Mouse (Mus musculus): ENCODE results near the gene Uhrf1bp1. TPM values are rescaled to one million over a fixed set of nuclear protein-coding genes. Genes with fewer than 3 reads are reported as not detected.

Uhrf1bp1 gene
- total and polyA plus RNA-seq, 2 experiments from 2014 or later = 3.4 to 19.9 TPM

DNA sequence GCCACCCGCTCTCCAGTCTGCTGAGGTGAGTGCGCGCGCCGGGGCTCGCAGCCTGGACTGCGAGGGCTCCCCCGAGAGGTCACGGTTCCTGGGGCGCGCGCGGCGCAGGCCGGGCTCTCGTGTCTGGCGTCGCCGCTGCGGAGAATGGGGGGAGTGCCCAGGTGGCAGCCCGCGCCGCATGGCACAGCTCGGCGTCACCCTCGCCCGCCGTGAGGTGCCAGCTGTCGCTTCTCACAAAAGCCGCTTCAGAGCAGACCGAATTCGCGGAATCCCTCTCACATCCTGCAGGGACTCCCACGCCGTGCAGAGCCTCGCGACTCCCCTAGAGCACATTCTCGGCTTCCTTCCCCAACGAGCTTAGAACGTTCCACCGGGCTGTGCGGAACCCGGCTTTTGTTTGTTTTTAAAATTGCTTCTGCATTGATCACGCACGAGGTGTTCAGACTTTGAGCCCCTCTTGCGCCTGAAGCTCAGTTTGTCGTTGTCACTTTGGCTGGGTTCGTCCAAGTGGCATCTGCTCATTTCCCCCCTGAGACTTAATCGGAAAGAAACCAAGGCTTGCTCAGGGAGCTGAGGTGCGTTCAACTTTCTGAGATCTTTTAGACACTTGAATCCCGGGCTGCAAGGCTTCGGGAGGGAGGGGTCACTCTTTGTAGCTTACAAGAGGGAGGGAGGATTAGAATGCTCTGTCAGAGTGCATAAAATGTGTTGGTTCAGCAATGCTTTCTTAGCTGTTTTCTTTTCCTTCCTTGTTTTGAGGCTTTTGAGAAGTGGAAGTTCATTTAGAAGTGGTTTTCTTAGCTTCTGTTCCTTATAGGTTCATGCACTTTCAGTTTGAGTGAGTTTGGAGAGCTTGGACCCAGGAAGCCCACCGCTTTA, 53.6 kb downstream of the Uhrf1bp1 start, which contains the start of gene Taf11:
Taf11 (minus strand) TSS at position 223 of the 879 bp plus-strand sequence.
- DNase-seq (ENCODE audit: low spot score) (peak; percentile 74), ATAC-seq (peak; percentile 53)
- 6% methylated on average over 50 of the region's 53 CpGs for WGBS
- peaks cover 4% of the 10 kb centered on the region; the same call in 1 of the 2 replicates for H3K36me3 ChIP-seq (ENCODE audit: insufficient read depth, low read length)
- H3K4me1 ChIP-seq (ENCODE audit: insufficient read depth, low read length) = peaks cover 19% of the 10 kb centered on the region
- H3K9ac ChIP-seq (replicated peaks; ENCODE audit: low read length) = peak within 1 kb of the TSS; percentile 73
- H3K4me2 ChIP-seq (ENCODE audit: low read depth, low read length) = peak within 1 kb of the TSS; percentile 96
- no peaks in the 10 kb centered on the region for H3K27me3 ChIP-seq (ENCODE audit: insufficient read depth, low read length)
- no peak; the same call in 1 of the 2 replicates for TF ChIP-seq CTCF (IDR thresholded peaks at IDR 0.05; ENCODE audit: low read depth)
- peak within 1 kb of the TSS; percentile 92 for H3K4me3 ChIP-seq (ENCODE audit: low read length)
- H3K9me3 ChIP-seq (ENCODE audit: low read length) = no peaks in the 10 kb centered on the region
- H3K27ac ChIP-seq = peak within 1 kb of the TSS; percentile 91

DNA sequence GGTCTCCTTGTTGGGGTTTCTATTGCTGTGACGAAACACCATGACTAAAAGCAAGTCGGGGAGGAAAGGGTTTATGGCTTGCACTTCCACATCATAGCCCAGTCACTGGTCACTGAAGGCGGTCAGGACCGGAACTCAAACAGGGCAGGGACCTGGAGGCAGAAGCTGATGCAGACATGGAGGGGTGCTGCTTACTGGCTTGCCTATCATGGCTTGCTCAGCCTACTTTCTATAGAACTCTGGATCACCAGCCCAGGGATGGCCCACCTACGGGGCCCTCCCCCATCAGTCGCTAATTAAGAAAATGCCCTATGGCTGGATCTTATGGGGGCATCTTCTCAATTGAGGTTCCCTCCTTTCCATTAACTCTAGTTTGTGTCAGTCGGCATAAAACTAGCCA, 55.1 kb downstream of the Uhrf1bp1 start:
- DNase-seq (ENCODE audit: low spot score) = no peak
- no peaks in the 10 kb centered on the region for H3K27me3 ChIP-seq (ENCODE audit: insufficient read depth, low read length)
- no peak overlapping the region for H3K9ac ChIP-seq (replicated peaks; ENCODE audit: low read length)
- H3K36me3 ChIP-seq (ENCODE audit: insufficient read depth, low read length) = no peaks in the 10 kb centered on the region; the same call in 1 of the 2 replicates
- no peak overlapping the region for H3K4me3 ChIP-seq (ENCODE audit: low read length)
- H3K27ac ChIP-seq = no peak overlapping the region
- no peak overlapping the region for H3K4me2 ChIP-seq (ENCODE audit: low read depth, low read length)
- H3K9me3 ChIP-seq (ENCODE audit: low read length) = no peaks in the 10 kb centered on the region
- no peak for TF ChIP-seq CTCF (IDR thresholded peaks at IDR 0.05; ENCODE audit: low read depth)
- ATAC-seq = no peak
- 92% methylated on average over 7 of the region's 7 CpGs for whole genome bisulfite sequencing
- peaks cover 19% of the 10 kb centered on the region for H3K4me1 ChIP-seq (ENCODE audit: insufficient read depth, low read length)

DNA sequence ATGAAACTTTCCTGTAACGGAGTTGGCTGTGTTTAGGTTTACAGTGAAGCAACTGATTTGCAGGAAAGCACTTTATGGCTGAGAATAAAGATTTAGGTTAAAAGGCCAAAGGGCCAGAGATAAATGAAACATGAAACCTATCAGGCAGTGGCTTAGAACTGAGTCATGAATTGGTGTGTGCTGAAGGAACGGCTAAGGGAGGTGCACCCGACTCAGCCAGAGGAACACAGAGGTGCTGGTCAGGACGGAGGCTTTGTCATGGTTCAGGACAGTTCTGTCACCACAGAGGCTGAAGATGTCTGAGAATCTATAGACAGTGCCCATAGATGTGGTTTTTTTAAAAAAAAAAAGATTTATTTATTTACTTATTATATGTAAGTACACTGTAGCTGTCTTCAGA, 58.5 kb downstream of the Uhrf1bp1 start:
- Histone ChIP-seq H3K27me3 (ENCODE audit: insufficient read depth, low read length) (no peaks in the 10 kb centered on the region), H3K9ac (replicated peaks; ENCODE audit: low read length) (no peak overlapping the region), H3K4me3 (ENCODE audit: low read length) (no peak overlapping the region), H3K36me3 (ENCODE audit: insufficient read depth, low read length) (no peaks in the 10 kb centered on the region; the same call in 1 of the 2 replicates), H3K4me1 (ENCODE audit: insufficient read depth, low read length) (peaks cover 14% of the 10 kb centered on the region; the same call in 1 of the 2 replicates), H3K27ac (no peak overlapping the region), H3K9me3 (ENCODE audit: low read length) (no peaks in the 10 kb centered on the region), H3K4me2 (ENCODE audit: low read depth, low read length) (no peak overlapping the region)
- TF ChIP-seq CTCF (IDR thresholded peaks at IDR 0.05; ENCODE audit: low read depth) = no peak
- ATAC-seq (no peak), DNase-seq (ENCODE audit: low spot score) (no peak)
- 93% methylated on average over 4 of the region's 4 CpGs for WGBS

DNA sequence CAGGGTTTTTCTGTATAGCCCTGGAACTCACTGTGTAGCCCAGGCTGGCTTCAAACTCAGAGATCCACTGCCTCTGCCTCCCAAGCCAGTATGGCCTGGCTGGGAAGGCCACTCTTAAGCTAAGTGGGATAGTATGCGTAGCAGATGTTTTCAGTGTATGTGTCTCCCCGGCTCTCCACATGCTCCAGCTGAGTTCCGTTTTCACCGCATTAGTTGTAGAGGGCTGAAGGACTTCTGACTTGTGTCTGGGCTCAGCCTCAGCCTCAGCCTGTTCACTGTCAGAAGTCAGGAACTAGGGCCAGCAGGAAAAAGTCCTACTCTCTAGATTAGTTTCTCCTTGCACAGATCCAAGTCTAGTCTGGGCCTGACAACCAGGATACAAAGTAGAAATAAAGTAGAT, 60.1 kb downstream of the Uhrf1bp1 start:
- WGBS = 77% methylated on average over 4 of the region's 4 CpGs
- H3K36me3 ChIP-seq (ENCODE audit: insufficient read depth, low read length) = no peaks in the 10 kb centered on the region; the same call in 1 of the 2 replicates
- no peaks in the 10 kb centered on the region for H3K4me1 ChIP-seq (ENCODE audit: insufficient read depth, low read length)
- no peak for ATAC-seq
- H3K4me2 ChIP-seq (ENCODE audit: low read depth, low read length) = no peak overlapping the region
- H3K27ac ChIP-seq = no peak overlapping the region
- TF ChIP-seq CTCF (IDR thresholded peaks at IDR 0.05; ENCODE audit: low read depth) = no peak
- no peak overlapping the region for H3K4me3 ChIP-seq (ENCODE audit: low read length)
- H3K27me3 ChIP-seq (ENCODE audit: insufficient read depth, low read length) = no peaks in the 10 kb centered on the region
- DNase-seq (ENCODE audit: low spot score) = no peak
- H3K9ac ChIP-seq (replicated peaks; ENCODE audit: low read length) = no peak overlapping the region
- H3K9me3 ChIP-seq (ENCODE audit: low read length) = no peaks in the 10 kb centered on the region

DNA sequence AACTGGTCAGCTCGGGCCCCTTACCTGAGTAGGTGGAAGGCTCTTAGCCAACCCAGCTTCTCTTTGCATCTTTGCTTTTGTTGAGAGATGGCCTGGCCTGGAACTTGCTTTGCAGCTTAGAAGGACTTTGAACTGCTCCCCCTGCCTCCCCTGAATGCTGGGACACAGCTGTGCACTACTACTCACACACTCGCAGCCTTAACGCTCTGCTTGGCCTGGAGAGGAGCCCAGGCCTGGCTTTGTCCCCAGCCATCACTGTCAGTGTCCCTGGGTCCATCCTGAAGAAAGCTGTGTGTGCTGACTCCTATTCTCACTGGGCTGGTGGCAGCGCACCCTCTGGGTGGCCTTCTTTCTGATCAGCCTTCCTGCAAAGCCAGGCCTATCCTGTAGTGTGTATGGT, 64.4 kb downstream of the Uhrf1bp1 start:
- no peak overlapping the region for H3K27ac ChIP-seq
- H3K4me1 ChIP-seq (ENCODE audit: insufficient read depth, low read length) = no peaks in the 10 kb centered on the region
- H3K9ac ChIP-seq (replicated peaks; ENCODE audit: low read length) = no peak overlapping the region
- no peaks in the 10 kb centered on the region for H3K9me3 ChIP-seq (ENCODE audit: low read length)
- 39% methylated on average over 4 of the region's 4 CpGs for WGBS
- no peaks in the 10 kb centered on the region for H3K36me3 ChIP-seq (ENCODE audit: insufficient read depth, low read length)
- TF ChIP-seq CTCF (IDR thresholded peaks at IDR 0.05; ENCODE audit: low read depth) = no peak
- ATAC-seq = no peak
- DNase-seq (ENCODE audit: low spot score) = peak; percentile 41
- H3K27me3 ChIP-seq (ENCODE audit: insufficient read depth, low read length) = no peaks in the 10 kb centered on the region
- no peak overlapping the region for H3K4me3 ChIP-seq (ENCODE audit: low read length)
- H3K4me2 ChIP-seq (ENCODE audit: low read depth, low read length) = no peak overlapping the region

DNA sequence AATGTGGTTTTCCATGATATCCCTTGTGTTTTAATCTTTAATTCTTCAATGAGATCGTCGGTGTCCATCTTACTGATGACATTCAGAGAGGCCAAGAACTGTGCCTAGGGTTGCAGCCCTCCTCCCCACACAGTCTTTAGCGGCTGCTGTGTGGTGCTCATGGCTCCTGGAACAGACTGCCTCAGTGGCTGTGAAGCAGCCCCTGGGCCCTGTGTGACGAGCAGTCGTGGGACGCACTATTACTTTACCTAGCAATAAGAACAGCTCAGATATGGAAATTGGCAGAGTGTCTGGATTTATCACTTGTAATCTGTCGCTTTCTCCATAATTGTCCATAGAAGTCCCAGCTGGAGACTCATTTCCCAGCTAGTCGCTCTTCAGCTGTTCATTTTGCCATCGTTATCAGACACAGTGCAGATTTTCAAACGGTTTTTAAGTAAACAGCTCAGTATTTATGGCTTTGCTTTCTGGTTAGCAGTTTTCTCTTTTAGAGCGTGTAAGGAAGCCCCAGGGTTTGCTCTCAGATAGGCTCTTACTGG, 66.0 kb downstream of the Uhrf1bp1 start:
- Histone ChIP-seq H3K9me3 (ENCODE audit: low read length) (no peaks in the 10 kb centered on the region), H3K9ac (replicated peaks; ENCODE audit: low read length) (no peak overlapping the region), H3K27me3 (ENCODE audit: insufficient read depth, low read length) (no peaks in the 10 kb centered on the region), H3K27ac (no peak overlapping the region), H3K4me1 (ENCODE audit: insufficient read depth, low read length) (no peaks in the 10 kb centered on the region), H3K36me3 (ENCODE audit: insufficient read depth, low read length) (no peaks in the 10 kb centered on the region), H3K4me3 (ENCODE audit: low read length) (no peak overlapping the region), H3K4me2 (ENCODE audit: low read depth, low read length) (no peak overlapping the region)
- no peak for TF ChIP-seq CTCF (IDR thresholded peaks at IDR 0.05; ENCODE audit: low read depth)
- DNase-seq (ENCODE audit: low spot score) (peak; percentile 40), ATAC-seq (peak; percentile 55; the same call in 1 of the 2 replicates)
- WGBS = 66% methylated on average over 11 of the region's 11 CpGs

Data from hindbrain, postnatal 0 days (tissue).